Mouse (Mus musculus): ENCODE results near the gene Arid1b.

The Arid1b gene

DNA sequence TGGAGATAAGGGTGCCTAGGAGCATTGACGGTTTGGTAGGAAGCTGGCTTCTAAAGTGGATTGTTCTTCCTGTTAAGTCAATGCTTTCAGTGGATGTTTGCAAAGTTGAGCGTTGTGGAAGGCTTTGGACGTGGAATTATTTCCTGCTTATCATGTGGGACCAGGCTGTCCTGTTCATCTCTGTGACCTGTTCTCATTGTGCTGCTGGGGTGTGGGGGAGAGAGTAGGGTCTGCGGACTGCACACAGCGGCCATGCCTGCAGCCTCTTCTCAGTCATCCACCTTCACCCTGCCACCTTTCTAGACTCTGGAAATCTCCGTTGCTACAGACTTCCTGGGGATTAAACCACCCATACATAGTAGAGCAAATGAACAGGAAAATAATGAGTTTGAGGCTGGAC, 160.2 kb downstream of the Arid1b start:
- no peak for DNase-seq (ENCODE audit: low spot score)

DNA sequence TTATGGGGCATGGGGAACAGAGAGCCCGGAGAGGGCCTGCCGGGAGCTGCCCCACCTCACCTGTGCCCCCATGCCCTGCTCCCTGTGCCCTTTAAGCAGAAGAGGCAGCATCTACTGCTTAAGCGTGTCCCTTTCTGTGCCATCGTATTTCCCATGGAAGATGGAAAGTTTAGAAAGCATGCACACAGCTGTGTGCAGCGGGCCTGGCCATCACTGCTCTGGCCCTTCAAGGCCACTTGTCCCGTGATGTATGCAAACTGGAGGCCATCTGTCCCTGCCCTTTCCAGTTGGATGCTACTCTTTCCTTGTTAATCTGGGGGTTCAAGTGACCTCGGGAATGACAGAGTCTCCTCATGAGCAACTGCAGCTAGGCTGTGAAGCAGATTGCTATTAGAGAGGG, 163.5 kb downstream of the Arid1b start:
- no peak for DNase-seq (ENCODE audit: low spot score)

DNA sequence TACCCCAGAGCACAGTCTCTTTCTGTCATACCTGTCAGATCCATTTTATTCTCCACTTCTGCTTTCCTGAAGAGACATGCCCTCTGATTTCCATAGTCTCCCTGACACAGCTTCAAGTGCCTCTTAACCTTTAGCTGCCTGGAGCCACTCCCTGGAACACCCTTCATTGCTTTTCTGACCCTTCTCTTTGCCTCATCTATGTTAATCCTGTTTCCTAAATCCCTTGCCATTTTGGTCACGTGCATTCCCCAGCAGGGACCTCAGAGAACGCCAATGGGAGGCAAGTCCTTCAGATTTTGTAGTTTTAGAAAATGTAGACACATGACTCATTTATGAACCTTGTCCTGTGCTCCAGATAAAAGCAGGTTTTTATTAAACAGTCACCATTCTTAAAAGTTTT, 168.4 kb downstream of the Arid1b start:
- DNase-seq (ENCODE audit: low spot score) = no peak

DNA sequence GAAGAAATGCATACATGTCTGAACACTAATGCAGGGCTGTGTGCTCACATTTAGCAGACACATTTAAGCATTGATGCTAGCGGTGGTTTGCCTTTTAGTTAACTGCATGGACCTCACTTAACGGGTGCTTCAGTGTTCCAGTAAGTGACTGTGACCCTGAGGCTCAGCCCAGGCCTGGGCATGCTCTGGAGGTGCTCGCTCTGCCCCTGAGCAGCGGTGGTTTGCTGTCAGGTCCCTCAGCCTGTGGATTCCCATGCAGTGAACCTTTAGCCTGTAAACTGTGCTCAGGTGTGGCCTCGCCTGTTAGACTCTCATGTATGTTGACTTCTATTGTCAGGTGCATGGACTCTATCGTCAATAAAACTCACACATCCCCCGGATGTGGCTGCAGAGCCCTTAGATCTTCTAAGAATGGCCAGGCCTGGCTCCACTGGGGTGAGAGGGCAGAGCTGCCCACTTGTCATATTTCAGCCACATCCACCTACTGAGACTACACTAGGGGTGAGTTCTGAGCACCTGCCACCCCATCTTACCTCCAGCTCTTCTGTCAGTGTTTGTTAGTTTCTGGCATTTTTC, 169.2 kb downstream of the Arid1b start:
- DNase-seq (ENCODE audit: low spot score) = no peak

DNA sequence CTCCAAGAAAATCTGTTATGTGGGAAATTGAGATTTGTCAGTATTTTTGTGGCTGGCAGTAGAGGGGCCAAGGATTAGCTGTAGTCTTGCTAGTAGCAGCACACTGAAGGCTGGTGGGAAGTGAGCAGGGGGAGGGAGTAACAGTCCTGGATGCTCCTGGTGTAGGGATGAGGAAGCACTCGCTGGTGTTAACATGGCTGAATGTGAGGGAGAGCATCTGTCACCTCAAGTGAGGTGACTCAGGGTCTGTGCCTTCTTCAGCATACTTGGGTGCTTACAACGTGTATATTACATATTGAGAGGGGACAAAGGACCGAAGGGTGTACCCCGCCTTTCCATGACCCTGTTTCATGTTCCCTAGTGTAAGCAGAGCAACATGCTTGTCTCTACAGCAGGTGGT, 170.7 kb downstream of the Arid1b start:
- no peak for DNase-seq (ENCODE audit: low spot score)

DNA sequence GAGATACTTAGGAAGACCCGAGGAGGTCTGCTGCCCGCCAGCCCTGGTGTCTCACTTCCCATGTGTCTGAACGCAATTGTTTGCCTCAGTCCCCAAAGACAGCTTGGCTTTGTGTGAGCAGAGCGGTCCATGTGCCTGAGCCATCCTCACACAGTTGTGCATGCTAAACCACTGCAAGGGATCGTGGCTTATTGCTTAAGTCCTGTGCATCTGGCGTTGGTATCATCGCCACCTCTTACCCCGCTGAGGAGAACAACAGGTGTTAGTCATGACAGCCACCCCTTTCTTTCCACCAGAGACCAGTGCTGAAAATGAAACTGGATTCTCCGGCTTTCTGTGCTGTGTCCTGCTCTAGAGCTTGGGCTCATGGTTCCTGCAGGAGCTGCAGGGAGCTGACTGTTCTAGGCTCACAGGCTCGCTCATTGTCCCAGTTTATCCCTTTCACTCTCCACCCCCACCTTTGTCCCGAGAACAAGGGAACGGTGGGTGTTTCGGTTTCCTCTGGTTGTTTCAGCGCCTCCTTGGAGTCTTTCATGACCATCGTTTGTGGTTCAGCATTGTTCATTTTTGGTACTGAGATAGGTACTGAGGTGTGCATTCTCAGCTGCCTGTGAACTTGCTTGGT, 171.2 kb downstream of the Arid1b start:
- DNase-seq (ENCODE audit: low spot score) = no peak

DNA sequence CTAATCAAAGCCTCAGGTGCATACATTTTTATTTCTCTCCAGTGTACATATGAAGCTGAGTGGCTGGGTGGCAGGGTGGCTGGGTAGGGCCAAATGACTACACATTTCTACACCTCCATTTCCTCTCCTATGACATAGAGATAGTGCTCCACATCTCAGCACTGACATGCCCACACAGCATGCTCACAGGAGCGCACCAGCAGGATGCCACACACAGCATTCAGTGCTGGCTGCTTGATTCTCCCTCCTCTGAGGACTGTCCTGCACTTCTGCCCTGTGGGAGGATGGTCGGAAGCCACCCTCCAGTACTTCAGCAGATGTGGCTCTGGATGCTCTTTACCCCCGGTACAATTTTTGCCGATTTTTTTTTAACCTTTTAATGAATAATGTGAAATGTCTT, 172.0 kb downstream of the Arid1b start:
- no peak for DNase-seq (ENCODE audit: low spot score)

DNA sequence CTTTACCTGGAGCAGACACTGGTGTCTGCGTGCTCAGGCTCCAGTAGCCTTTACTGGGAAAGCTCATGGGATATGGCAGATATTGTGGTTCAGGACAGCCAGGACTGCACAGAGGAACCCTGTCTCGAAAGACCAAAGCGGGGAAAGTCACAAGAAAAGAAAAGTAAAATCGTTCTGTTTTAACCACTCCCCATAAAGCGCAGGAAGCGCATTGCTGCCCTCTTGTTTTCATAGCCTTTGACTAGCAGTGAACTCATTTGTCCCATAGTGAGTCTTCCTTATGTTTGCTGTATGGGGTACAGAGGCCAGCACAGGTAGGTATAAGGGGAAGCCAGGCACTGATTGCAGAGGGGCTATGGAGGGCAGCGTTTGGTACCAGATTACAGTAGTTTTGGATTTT, 173.9 kb downstream of the Arid1b start:
- no peak for DNase-seq (ENCODE audit: low spot score)

DNA sequence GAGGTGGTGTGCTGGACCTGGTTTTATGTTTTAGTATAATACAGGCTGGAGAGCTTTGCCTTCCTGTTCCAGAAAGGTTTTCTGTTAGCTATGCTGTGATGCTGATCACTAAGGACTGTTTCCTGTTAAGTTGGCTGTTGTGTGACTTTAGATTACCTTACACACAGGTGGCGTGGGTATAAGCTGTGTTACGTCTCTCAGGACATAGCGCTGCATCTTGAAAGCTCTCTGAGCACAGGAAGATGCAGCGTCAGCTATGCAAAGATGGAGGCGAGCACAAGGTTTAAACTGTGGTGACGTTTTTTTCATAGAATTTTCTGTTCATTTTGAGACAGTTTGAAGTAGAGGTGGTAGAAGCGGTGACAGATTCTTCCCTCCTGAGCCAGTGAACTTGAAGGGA, 174.5 kb downstream of the Arid1b start:
- DNase-seq (ENCODE audit: low spot score) = no peak

DNA sequence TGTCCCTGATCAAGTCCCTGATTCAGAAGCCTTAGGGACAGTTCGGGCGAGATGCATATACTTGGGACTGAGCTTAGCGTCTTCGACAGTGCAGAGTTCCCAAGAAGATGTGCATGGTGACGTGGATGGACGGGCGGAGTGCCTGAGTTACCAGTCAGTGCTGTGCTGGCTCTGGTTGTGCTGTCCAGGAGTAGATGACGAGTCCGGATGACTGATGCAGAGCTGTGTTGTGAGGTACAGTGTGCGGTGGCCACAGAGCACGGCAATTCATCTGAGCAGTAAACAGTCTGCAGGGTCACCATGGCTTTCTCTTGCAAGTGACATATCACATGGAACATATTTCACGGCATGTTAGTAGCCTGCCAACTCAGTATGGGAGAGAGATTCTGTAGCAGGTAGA, 176.2 kb downstream of the Arid1b start:
- DNase-seq (ENCODE audit: low spot score) = no peak

DNA sequence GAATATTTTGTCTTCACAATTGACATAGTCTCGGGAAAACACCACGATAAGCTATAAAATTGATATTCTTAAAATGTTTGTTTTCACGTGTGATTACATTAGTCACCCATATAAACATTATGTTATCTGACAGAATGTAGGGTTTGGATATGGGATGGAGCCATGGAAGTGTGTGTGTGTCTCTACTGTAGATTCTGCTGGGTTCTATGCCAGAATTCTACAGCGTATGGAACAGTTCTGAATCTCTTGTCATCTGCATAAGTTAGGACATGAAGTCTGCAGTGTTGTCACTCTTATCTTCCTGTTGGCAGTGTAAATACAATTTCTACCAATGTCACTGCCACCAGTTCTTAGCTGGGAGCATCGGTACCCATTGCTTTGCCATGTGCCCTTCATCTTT, 177.3 kb downstream of the Arid1b start:
- no peak for DNase-seq (ENCODE audit: low spot score)

DNA sequence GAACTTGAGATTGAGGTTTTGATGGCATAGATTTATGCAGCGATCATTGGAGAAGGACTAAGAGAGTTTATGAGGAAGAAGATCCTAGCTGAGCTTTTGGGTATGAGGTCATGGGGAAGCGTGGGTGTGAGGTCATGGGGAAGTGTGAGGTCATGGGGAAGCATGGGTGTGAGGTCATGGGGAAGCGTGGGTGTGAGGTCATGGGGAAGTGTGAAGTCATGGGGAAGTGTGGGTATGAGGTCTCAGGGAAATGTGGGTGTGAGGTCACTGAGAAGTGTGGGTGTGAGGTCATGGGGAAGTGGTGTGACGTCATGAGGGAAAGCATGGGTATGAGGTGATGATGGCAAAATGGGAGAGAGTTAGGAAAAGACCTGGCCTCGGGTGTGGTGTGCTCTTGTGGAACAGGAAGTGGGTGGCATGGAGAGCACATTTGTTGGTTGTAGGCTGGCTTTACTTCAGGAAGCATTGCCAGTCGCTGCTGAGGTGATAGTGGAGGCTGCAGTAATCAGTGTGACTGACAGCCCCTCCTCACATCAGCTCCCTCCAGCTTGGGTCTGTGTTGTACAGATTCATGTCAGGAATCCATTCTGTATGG, 180.4 kb downstream of the Arid1b start:
- DNase-seq (ENCODE audit: low spot score) = no peak

DNA sequence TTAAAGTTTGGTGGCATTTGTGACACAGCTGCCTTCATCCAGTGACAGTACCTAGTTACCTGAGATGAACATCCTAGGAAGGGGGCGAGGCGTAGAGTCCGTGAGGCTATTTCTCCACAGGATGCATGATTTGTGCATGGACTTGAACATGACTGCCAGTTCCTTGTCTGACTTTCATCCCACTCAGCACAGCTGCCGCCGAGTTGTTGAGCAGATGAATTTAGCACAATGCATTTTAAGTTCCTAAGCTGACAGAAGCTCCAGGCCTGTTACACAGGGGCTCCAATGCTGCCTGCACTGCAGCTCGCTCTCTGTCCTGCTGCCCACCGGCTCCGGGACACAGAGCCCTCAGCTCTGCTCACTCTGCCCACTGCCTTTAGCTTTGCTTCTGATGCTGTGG, 181.4 kb downstream of the Arid1b start:
- DNase-seq (ENCODE audit: low spot score) = no peak

DNA sequence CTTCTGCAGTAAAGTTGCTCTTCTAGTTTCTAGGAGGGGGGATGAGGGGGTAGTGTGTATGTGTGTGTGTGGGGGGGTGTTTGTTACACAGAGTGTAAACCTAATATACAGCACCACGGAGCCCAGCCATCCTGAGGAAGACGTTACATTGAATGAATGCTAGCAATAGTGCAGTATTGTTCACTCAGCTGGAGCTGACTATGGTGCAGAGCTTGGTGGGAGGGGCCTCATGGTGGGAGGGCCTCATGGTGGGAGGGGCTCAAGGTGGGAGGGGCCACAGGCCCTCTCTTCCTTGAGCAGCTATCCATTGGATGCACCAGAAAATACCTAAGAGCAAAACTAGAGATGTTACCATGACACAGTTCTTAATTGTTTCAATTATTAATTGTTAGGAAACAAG, 182.2 kb downstream of the Arid1b start:
- no peak for DNase-seq (ENCODE audit: low spot score)

DNA sequence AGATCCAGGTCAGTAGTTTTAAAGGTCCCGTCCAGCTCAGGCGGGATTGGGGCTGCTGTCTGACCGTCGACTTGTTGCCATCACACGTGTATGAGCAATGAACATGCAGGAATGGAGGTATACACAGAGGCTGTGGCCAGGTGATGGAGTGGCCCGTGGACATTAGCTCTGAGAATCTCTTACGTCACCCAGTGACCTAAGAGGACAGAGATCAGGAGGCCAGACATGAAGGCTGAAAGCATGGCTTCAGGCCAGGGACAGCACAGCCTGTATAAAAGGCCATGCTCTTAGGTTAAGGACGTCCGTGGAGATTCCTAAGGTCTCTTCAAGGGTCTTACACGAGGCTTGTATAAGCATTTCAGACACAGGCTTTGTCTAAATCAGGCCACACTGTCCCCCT, 184.4 kb downstream of the Arid1b start:
- DNase-seq (ENCODE audit: low spot score) = no peak

DNA sequence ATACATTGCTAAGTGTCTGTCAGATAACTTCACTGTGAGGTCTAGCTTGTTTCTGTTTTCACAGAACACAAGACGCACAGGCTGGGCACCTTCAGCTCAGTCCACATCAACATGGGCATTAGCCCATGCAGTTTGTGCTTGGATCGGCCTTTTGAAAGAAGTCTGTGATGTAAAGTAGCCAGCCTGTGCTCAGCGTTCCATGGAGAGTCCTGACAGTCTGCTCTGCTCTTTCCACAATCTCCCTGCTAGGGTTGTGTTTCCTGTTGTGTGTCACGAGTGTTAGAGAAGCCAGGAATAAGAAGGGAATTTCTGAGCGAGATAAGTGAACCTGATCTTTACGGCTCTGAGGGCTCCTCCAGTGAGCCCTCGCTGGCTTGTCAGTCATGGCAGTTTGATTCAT, 184.9 kb downstream of the Arid1b start:
- DNase-seq (ENCODE audit: low spot score) = no peak

DNA sequence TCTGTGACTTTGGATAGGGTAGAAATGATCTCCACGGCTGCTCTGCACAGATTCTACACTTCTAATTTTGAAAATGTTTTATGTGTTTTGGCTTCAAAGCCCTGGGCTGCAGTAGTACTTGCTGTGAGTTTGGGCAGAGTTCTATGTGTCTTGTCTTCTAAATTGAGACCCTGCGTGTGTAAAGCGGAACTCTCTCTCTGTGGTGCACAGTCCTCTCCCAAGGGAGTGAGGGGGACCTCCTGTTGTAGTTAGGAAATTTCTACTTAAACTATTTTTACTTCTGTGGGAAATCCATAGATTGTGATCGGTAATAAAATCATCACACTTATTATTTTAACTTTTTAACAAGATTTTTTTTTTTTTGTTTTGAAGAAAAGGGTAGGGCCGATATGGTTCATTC, 185.3 kb downstream of the Arid1b start:
- DNase-seq (ENCODE audit: low spot score) = no peak

DNA sequence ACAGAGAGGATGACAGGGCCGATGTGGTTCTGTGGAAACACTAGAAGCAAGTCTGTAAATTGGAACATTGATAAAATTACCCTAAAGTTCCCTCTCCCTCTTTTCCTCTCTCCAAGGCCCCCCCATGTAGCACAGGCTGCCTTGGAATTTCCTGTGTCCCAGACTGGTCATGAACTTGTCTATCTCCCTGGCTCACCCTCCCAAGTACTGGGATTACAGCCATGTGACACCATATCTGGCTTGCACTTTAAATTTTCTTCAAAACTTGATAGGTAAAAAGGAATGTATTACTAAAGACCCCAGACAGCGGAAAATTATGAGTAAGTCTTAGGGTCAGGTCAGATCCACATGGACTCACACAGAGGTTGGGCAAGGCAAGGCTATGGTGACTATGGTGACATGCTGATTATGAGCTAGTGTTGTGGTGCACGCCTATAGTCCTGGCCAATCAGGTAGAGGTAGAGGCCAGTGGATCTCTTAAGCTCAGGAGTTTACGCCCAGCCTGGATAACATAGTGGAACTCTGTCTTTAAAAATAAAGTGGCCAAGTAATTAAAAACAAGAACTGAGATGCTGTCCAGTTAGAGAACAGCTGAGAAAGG, 185.9 kb downstream of the Arid1b start:
- DNase-seq (ENCODE audit: low spot score) = no peak

DNA sequence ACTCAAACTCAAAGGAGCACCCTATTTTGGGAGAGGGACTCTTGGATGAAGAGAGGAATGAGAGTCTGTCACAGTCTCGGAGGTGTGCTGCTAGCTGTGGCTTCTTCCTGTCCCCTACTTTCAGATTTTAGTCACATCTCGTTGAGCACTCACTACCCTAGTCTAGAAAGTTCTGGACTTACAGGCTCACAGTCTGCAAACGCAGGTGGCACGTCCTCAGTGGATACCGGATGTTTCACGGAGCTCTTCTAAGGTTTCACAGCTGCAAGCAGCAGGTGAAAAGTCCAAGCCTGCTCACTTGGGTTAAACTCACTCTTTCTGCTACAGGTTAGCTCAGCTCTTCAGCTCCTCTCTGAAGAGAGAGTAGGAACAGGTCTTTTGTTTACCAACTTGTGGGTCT, 186.8 kb downstream of the Arid1b start:
- no peak for DNase-seq (ENCODE audit: low spot score)

DNA sequence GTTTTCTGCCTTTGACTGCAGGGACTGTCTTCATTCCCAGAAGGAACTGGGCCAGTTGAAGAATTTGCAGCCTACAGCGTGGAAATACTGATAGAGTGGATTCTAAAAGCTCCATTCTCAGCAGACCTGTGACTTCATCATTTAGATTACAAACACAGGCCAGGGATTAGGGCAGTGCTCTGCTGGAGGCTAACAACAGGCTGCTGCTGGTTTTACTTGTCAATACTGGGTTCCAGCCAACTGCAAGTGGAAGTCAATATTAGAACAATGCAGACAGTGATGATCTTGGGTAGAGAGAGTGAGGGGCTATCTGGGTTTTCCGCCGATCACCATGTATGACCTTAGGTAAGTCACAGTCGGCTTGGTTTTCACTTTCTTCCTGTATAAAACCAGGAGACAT, 188.4 kb downstream of the Arid1b start:
- no peak for DNase-seq (ENCODE audit: low spot score)

DNA sequence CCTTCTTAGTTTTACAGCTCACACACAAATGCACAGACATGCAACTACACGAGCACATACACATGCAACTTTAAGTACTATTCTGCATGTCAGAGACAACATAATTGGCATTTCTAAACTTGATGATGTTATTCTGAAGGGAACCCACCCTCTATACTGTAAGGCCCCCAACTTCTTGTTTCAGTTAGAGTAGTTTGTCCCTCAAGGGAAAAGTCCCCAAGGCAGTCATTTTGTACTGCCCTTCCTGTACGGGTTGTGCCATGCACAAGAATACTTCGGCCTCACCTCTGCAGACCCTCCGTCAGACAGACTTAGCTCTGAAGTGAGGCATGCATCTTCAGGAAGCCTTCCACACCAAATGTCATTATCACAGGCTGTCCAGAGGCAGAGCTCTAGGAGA, 191.4 kb downstream of the Arid1b start:
- no peak for DNase-seq (ENCODE audit: low spot score)

DNA sequence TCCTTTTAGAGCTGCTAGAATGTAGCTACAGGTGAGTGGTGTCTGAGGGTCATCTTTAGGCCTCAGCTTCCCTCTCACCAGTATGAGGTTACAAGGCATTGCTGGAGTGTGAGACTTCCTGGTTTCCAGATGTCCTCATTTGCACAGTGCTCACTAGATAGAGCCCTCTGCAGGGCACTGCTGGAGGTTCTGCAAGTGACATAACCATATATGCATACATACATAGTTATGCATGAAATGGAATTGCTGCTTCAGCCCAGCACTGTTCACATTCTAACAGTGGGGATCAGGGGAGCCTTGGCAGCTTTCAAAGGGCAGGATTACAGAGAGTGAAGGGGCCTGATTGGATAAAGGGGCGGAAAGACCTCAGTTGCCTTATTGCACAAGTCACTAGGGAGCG, 193.4 kb downstream of the Arid1b start:
- DNase-seq (ENCODE audit: low spot score) = no peak

DNA sequence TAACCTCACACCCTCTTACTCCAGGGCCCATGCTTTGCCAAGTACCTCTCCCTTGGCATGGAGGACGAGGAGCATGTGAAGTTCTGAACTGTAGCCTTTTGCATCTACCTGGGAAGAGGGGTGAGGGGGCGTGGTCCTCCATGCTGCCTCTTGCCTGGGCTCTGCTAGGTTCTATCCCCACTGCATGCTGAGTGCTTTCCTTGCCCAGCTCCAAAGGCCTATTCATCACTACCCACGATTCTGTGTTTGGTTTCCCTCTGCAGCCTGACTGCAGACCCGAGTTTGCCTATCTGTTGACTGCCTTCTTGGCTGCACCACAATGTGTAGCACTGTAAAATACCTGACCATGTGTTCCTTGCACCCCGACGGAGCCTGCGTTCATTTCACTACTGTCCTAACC, 194.3 kb downstream of the Arid1b start:
- no peak for DNase-seq (ENCODE audit: low spot score)
